Mouse (Mus musculus) cerebral cortex, adult 2 months (tissue): ENCODE measurements around the gene Bicdl1.

Experiments
- WGBS: fragments of 180-500 bp; shearing (Covaris S2); methylation state at CpG from one replicate; pipeline ENCODE4 v1.1.7; 2018; 5-methylcytosine and 5-hydroxymethylcytosine counted together

The Bicdl1 gene

GRCm38 (mm10) chr5:115628083-115628482 is 103.3 kb downstream of the Bicdl1 start:
- 85% methylated on average over 8 of the region's 8 CpGs for WGBS

GRCm38 (mm10) chr5:115626237-115626886 is 105.1 kb downstream of the Bicdl1 start:
- 96% methylated on average over 10 of the region's 10 CpGs for WGBS

- 41% methylated on average over 9 of the region's 9 CpGs for WGBS
Measured at GRCm38 (mm10) chr5:115623694-115624440, 107.6 kb downstream of the Bicdl1 start.

- 83% methylated on average over 7 of the region's 7 CpGs for WGBS
Measured at GRCm38 (mm10) chr5:115622686-115623085, 108.7 kb downstream of the Bicdl1 start.

GRCm38 (mm10) chr5:115619690-115620089 is 111.7 kb downstream of the Bicdl1 start:
- 96% methylated on average over 15 of the region's 15 CpGs for WGBS

- WGBS = 78% methylated on average over 7 of the region's 7 CpGs
Measured at GRCm38 (mm10) chr5:115614948-115615347, 116.5 kb downstream of the Bicdl1 start.

GRCm38 (mm10) chr5:115613332-115613731 is 118.1 kb downstream of the Bicdl1 start:
- 64% methylated on average over 9 of the region's 9 CpGs for WGBS

- 90% methylated on average over 11 of the region's 11 CpGs for WGBS
Measured at GRCm38 (mm10) chr5:115611566-115611965, 119.9 kb downstream of the Bicdl1 start.

- 90% methylated on average over 6 of the region's 6 CpGs for WGBS
Measured at GRCm38 (mm10) chr5:115603561-115603960, 127.9 kb downstream of the Bicdl1 start.
